Mouse (Mus musculus) neural tube, embryonic 15.5 days (tissue): Measurements from ENCODE around the gene Nt5c3. TPM values are rescaled to one million over a fixed set of nuclear protein-coding genes. Genes with fewer than 3 reads are reported as not detected.

Experiments used
- ATAC-seq: fragments of 200-750 bp; cut with Nextera tagmentation; 2 replicates; pipeline ENCODE4 v1.8.0; 2017; ENCODE audit warnings: mild to moderate bottlenecking, moderate TSS enrichment, moderate library complexity; ENCODE audit not compliant: low FRiP score
- H3K27ac ChIP-seq: fragments of 300-500 bp; sonication (generic); replicated peaks from 2 replicates; pipeline ENCODE4 v1.5.1; 2015; ENCODE audit warnings: mild to moderate bottlenecking, inconsistent platforms
- H3K27me3 ChIP-seq: fragments of 300-500 bp; sonication (generic); replicated peaks from 2 replicates; pipeline ENCODE4 v1.6.1; 2015; ENCODE audit warnings: inconsistent platforms
- H3K36me3 ChIP-seq: fragments of 300-500 bp; sonication (generic); 2 replicates; pipeline ENCODE4 v1.6.1; 2015; ENCODE audit warnings: inconsistent platforms
- H3K4me1 ChIP-seq: fragments of 300-500 bp; sonication (generic); 2 replicates; pipeline ENCODE4 v1.6.1; 2015; ENCODE audit warnings: inconsistent platforms
- H3K4me2 ChIP-seq: fragments of 300-500 bp; sonication (generic); 2 replicates; pipeline ENCODE4 v1.6.1; 2015; ENCODE audit warnings: inconsistent platforms, mild to moderate bottlenecking, moderate library complexity
- H3K4me3 ChIP-seq: fragments of 300-500 bp; sonication (generic); replicated peaks from 2 replicates; pipeline ENCODE4 v1.5.1; 2015; ENCODE audit warnings: mild to moderate bottlenecking, inconsistent platforms
- H3K9ac ChIP-seq: fragments of 300-500 bp; sonication (generic); replicated peaks from 2 replicates; pipeline ENCODE4 v1.6.1; 2015; ENCODE audit warnings: mild to moderate bottlenecking, inconsistent platforms
- H3K9me3 ChIP-seq: fragments of 300-500 bp; sonication (generic); replicated peaks from 2 replicates; pipeline ENCODE4 v1.6.1; 2016; ENCODE audit warnings: inconsistent platforms
- WGBS: fragments of 180-500 bp; shearing (Covaris S2); methylation state at CpG from one replicate; pipeline ENCODE4 v1.1.7; 2015; ENCODE audit warnings: mixed read lengths; 5-methylcytosine and 5-hydroxymethylcytosine counted together
- polyA plus RNA-seq: library from polyadenylated mRNA; unstranded; fragments of >200 nt; fragmentation: Nextera tagmentation; extraction: Ambion mirVana; gene quantifications from 2 replicates; pipeline ENCODE4 v1.2.1, GENCODE M21; 2015

Nt5c3 gene
- polyA plus RNA-seq, 1 experiment from 2014 or later = 152 TPM

GRCm38 (mm10) chr6:56916279-56916678 lies 7.5 kb downstream of the Nt5c3 start:
- Histone ChIP-seq H3K36me3 (no peaks in the 10 kb centered on the region), H3K4me2 (no peak overlapping the region), H3K9ac (no peak overlapping the region), H3K9me3 (no peaks in the 10 kb centered on the region), H3K4me1 (peaks cover 6% of the 10 kb centered on the region; the same call in 1 of the 2 replicates), H3K27me3 (no peaks in the 10 kb centered on the region), H3K4me3 (no peak overlapping the region), H3K27ac (no peak overlapping the region)
- 97% methylated on average over 2 of the region's 2 CpGs for WGBS
- ATAC-seq = no peak

DNA sequence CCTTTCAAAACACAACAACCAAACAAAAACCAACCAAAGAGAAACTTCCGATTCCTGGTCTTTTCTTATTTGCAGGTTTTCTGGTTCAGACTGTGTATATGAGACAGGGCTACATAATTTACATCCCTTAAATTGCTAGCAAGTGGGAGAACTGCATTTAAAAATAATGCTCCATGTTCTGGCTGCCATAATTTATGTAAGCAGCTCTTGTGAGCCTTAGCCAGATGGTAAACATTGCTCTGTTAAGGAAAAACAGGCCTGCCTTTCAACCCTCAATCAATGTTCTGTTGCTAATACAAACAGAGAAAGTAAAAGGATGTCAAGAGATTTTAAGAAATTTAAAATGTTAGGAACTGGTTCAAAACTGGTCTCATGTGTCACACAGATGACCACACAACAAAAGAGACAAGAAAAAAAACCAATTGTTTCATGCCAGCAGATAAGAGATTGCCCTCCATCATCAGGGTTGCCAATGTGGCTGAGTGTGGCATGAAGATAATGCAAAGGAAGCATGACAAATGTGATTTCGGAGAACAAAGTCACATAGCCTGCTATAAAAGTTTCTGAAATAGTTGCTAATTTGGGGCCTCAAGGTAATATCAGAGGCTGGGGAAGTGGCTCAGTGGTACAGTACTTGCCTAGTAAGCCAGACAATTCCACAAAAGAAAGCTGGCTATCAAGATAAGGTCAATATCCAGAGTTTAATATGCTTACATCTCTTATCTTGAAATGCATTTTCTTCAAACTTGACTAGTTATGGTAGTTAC lies 10.5 kb downstream of the Nt5c3 start:
- Histone ChIP-seq H3K4me2 (no peak overlapping the region), H3K27ac (no peak overlapping the region), H3K4me3 (no peak overlapping the region), H3K9ac (no peak overlapping the region), H3K36me3 (no peaks in the 10 kb centered on the region), H3K27me3 (no peaks in the 10 kb centered on the region), H3K9me3 (no peaks in the 10 kb centered on the region), H3K4me1 (peaks cover 5% of the 10 kb centered on the region; the same call in 1 of the 2 replicates)
- no peak for ATAC-seq
- WGBS = 67% methylated on average over 2 of the region's 2 CpGs

GRCm38 (mm10) chr6:56910910-56911309 lies 12.8 kb downstream of the Nt5c3 start:
- no peak overlapping the region for H3K4me3 ChIP-seq
- no peaks in the 10 kb centered on the region for H3K36me3 ChIP-seq
- H3K9ac ChIP-seq = no peak overlapping the region
- whole genome bisulfite sequencing = 93% methylated on average over 2 of the region's 2 CpGs
- peaks cover 5% of the 10 kb centered on the region; the same call in 1 of the 2 replicates for H3K4me1 ChIP-seq
- ATAC-seq = no peak
- no peaks in the 10 kb centered on the region for H3K27me3 ChIP-seq
- no peak overlapping the region for H3K4me2 ChIP-seq
- no peak overlapping the region for H3K27ac ChIP-seq
- no peaks in the 10 kb centered on the region for H3K9me3 ChIP-seq

DNA sequence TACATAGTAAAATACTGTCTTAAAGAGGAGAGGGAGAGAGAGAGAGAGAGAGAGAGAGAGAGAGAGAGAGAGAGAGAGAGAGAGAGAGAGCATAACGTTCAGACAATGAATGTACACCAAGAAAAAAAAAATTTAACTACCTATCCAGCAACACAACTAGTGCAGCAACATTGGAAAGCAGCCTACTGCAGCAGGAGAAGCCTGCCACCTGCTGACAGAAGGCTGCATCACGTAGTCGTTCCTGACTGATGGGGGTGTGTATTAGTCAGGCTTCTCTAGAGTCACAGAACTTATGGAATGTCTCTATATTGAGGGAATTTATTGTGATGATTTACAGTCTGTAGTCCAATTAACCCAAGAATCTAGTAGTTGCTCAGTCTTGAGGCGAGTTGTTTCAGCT lies 14.8 kb downstream of the Nt5c3 start:
- Histone ChIP-seq H3K36me3 (no peaks in the 10 kb centered on the region), H3K27ac (no peak overlapping the region), H3K9ac (no peak overlapping the region), H3K4me2 (no peak overlapping the region), H3K4me1 (peaks cover 16% of the 10 kb centered on the region), H3K27me3 (no peaks in the 10 kb centered on the region), H3K4me3 (no peak overlapping the region), H3K9me3 (no peaks in the 10 kb centered on the region)
- 15% methylated on average over 4 of the region's 4 CpGs for WGBS
- no peak for ATAC-seq

DNA sequence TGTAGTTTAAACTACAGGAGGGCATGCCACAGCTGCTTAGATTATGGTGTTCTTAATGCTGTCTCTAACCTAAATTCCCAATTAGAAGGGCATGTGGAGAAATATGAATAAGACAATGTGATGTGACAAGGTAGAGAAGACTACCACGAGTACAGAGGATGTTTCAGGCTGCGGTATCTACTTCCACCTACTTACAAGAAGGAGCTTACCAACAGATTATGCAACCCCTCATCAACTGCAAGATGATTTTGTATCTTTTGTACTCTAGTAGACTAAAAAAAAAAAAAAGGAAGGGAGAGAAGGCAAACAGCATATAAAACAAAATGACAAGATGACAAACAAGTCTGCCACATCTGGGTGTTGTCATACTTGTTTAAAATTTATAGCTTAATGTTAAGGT lies 15.3 kb downstream of the Nt5c3 start:
- no peaks in the 10 kb centered on the region for H3K36me3 ChIP-seq
- H3K27ac ChIP-seq = no peak overlapping the region
- WGBS = 93% methylated on average over 2 of the region's 2 CpGs
- H3K9me3 ChIP-seq = no peaks in the 10 kb centered on the region
- H3K4me2 ChIP-seq = no peak overlapping the region
- no peak overlapping the region for H3K4me3 ChIP-seq
- no peak overlapping the region for H3K9ac ChIP-seq
- H3K27me3 ChIP-seq = no peaks in the 10 kb centered on the region
- ATAC-seq = no peak
- H3K4me1 ChIP-seq = peaks cover 20% of the 10 kb centered on the region

DNA sequence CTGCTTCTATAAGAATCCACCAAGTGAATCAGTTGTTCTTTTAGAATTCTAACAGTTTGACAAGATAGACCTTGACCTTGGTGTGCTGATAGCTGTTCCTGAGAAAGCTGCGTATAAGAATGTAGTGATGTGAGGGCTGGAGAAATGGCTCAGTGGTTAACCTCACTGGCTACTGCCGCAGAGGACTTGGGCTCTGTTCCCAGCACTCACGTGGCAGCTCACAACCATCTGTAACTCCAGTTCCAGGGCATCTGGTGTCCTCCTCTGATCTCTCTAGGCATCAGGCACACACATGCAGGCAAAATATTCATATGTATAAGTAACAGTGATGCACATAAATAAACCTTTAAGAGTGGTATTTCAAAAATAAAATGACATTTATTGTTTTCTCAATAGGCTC lies 15.8 kb downstream of the Nt5c3 start:
- H3K4me2 ChIP-seq = no peak overlapping the region
- H3K27ac ChIP-seq = no peak overlapping the region
- no peaks in the 10 kb centered on the region for H3K36me3 ChIP-seq
- no peaks in the 10 kb centered on the region for H3K27me3 ChIP-seq
- WGBS = 95% methylated on average over 3 of the region's 3 CpGs
- no peak for ATAC-seq
- H3K4me3 ChIP-seq = no peak overlapping the region
- H3K9ac ChIP-seq = no peak overlapping the region
- no peaks in the 10 kb centered on the region for H3K9me3 ChIP-seq
- peaks cover 19% of the 10 kb centered on the region for H3K4me1 ChIP-seq

DNA sequence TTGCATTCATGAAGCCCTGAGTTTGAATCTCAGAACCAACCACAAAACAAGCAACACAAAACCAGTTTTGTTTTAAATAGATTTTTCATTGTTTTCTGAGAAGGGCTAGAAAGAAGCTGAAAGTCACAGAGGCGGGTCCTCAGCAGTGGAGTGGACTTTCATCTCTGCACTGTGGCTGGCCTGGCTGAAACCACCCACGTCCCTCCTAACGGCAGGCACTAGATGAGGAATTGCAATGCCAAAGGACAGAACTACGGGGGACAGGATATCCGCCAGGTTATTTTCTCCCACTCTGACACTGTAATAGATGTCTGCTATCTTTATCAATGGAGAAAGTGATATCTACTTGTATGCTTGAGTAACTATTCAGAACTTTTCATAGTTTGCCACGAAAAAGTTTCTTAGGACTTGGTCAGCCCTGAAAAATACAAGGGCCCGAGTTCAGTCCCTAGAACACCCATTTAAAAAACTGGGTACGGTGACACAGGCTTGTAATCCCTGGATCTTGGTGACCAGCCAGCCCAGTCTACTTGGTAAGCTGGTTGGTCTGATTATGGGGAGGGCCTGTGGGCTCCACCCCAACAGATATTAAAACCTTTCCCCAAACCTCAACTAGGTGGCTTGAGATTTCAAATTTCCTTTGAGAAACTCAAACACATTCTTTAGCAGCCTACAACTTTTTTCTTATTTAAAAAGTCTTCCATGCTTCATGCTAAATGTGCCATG lies 17.4 kb downstream of the Nt5c3 start:
- no peaks in the 10 kb centered on the region for H3K27me3 ChIP-seq
- H3K4me1 ChIP-seq = peaks cover 30% of the 10 kb centered on the region
- H3K36me3 ChIP-seq = no peaks in the 10 kb centered on the region
- H3K4me3 ChIP-seq = no peak overlapping the region
- H3K4me2 ChIP-seq = no peak overlapping the region
- no peaks in the 10 kb centered on the region for H3K9me3 ChIP-seq
- no peak overlapping the region for H3K27ac ChIP-seq
- 85% methylated on average over 8 of the region's 8 CpGs for WGBS
- no peak for ATAC-seq
- no peak overlapping the region for H3K9ac ChIP-seq

GRCm38 (mm10) chr6:56905486-56905885 lies 18.2 kb downstream of the Nt5c3 start:
- H3K4me3 ChIP-seq = no peak overlapping the region
- H3K4me1 ChIP-seq = peaks cover 30% of the 10 kb centered on the region
- no peak overlapping the region for H3K4me2 ChIP-seq
- no peaks in the 10 kb centered on the region for H3K36me3 ChIP-seq
- WGBS = 90% methylated on average over 5 of the region's 5 CpGs
- no peak overlapping the region for H3K27ac ChIP-seq
- ATAC-seq = no peak
- H3K27me3 ChIP-seq = no peaks in the 10 kb centered on the region
- H3K9ac ChIP-seq = no peak overlapping the region
- no peaks in the 10 kb centered on the region for H3K9me3 ChIP-seq

GRCm38 (mm10) chr6:56904982-56905381 lies 18.8 kb downstream of the Nt5c3 start:
- no peak overlapping the region for H3K9ac ChIP-seq
- no peaks in the 10 kb centered on the region for H3K9me3 ChIP-seq
- WGBS = 82% methylated on average over 2 of the region's 2 CpGs
- no peak for ATAC-seq
- no peak overlapping the region for H3K4me2 ChIP-seq
- H3K36me3 ChIP-seq = no peaks in the 10 kb centered on the region
- 0 out of 2 replicates have a peak overlapping the region, but pooled peaks have one; percentile 11 for H3K27ac ChIP-seq
- H3K4me1 ChIP-seq = peaks cover 30% of the 10 kb centered on the region
- no peak overlapping the region for H3K4me3 ChIP-seq
- H3K27me3 ChIP-seq = no peaks in the 10 kb centered on the region

DNA sequence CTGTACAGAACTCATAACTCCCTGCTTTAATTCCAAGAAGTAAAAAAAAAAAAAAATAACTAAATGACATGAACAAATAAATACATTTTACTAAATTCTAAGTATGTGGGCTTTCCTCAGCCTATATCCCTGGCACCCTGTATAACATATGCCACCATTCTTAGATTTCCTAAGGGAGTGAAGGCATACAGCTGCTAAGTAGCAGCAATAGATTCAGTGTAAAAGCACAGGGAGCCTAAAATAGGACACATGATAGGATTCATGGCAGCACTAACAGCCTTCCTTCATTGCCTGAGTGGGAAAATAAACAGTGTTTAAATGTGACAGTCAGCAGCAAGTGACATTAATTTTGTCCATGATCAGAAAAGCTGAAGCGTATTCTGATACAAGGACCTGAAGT lies 19.4 kb downstream of the Nt5c3 start:
- Histone ChIP-seq H3K4me1 (peaks cover 30% of the 10 kb centered on the region), H3K27me3 (no peaks in the 10 kb centered on the region), H3K9ac (no peak overlapping the region), H3K4me3 (no peak overlapping the region), H3K36me3 (no peaks in the 10 kb centered on the region), H3K4me2 (no peak overlapping the region), H3K27ac (0 out of 2 replicates have a peak overlapping the region, but pooled peaks have one; percentile 11), H3K9me3 (no peaks in the 10 kb centered on the region)
- ATAC-seq = no peak
- whole genome bisulfite sequencing = 46% methylated on average over 1 of the region's 1 CpGs

GRCm38 (mm10) chr6:56903831-56904230 lies 19.9 kb downstream of the Nt5c3 start:
- H3K9ac ChIP-seq = no peak overlapping the region
- no peak overlapping the region for H3K27ac ChIP-seq
- H3K36me3 ChIP-seq = no peaks in the 10 kb centered on the region
- no peaks in the 10 kb centered on the region for H3K27me3 ChIP-seq
- no peak overlapping the region for H3K4me2 ChIP-seq
- 38% methylated on average over 6 of the region's 6 CpGs for WGBS
- H3K4me1 ChIP-seq = peaks cover 30% of the 10 kb centered on the region
- ATAC-seq = peak; percentile 39; the same call in 1 of the 2 replicates
- no peak overlapping the region for H3K4me3 ChIP-seq
- H3K9me3 ChIP-seq = no peaks in the 10 kb centered on the region
